9 mouse cellular contexts compared by ENCODE assay signal in genomic region chr2:166001362-166001761, GRCm38 (mm10). TPM values are rescaled to one million over a fixed set of nuclear protein-coding genes. Genes with fewer than 3 reads are reported as not detected.
DNase-seq lines count a peak whose midpoint lies in the region; ATAC-seq and TF ChIP-seq lines count a peak whose summit lies in the region.
"Had no signal": no experiment of that assay in that cellular context is flagged by ENCODE, and none has a peak within 500 bp of the region (broad histone marks: within the 10 kb centered on the region; RNA-seq: fewer than 3 reads in every experiment).

No protein-coding gene starts in this region.

- no peak for TF ChIP-seq CTCF in gastrocnemius, adult 2 months (IDR thresholded peaks at IDR 0.05)

- no peaks in the 10 kb centered on the region for H3K36me3 ChIP-seq in limb, embryonic 15.5 days
- no peaks in the 10 kb centered on the region for H3K36me3 ChIP-seq in limb, embryonic 10.5 days
- H3K36me3 ChIP-seq in embryonic facial prominence, embryonic 13.5 days: no peaks in the 10 kb centered on the region
- H3K36me3 ChIP-seq in midbrain, embryonic 14.5 days (ENCODE audit: control insufficient read depth, insufficient read depth, low read length): no peaks in the 10 kb centered on the region
- H3K36me3 ChIP-seq: lung, embryonic 15.5 days had no signal

- H3K27ac ChIP-seq in gastrocnemius, adult 2 months: peak overlapping the region; percentile 70
- H3K27ac ChIP-seq in limb, embryonic 15.5 days: peak overlapping the region; percentile 43; the same call in 1 of the 2 replicates
- H3K27ac ChIP-seq in limb, embryonic 10.5 days: no peak overlapping the region
- peak overlapping the region; percentile 44; the same call in 1 of the 2 replicates for H3K27ac ChIP-seq in embryonic facial prominence, embryonic 13.5 days
- peak overlapping the region; percentile 21; the same call in 1 of the 2 replicates for H3K27ac ChIP-seq in midbrain, embryonic 14.5 days (replicated peaks; ENCODE audit: low read depth, low read length)

- WGBS in limb, embryonic 15.5 days: 72% methylated on average over 2 of the region's 2 CpGs
- WGBS in limb, embryonic 10.5 days: 63% methylated on average over 2 of the region's 2 CpGs
- WGBS in embryonic facial prominence, embryonic 13.5 days: 58% methylated on average over 2 of the region's 2 CpGs
- 25% methylated on average over 2 of the region's 2 CpGs for WGBS in midbrain, embryonic 14.5 days

- ATAC-seq in limb, embryonic 15.5 days (ENCODE audit: insufficient number of reproducible peaks, low FRiP score, low TSS enrichment, low read depth): no peak
- no peak for ATAC-seq in embryonic facial prominence, embryonic 13.5 days (ENCODE audit: insufficient number of reproducible peaks, insufficient read depth, low FRiP score, low TSS enrichment, low read depth)
- no peak for ATAC-seq in midbrain, embryonic 14.5 days (ENCODE audit: low FRiP score, low TSS enrichment)

- H3K4me3 ChIP-seq in gastrocnemius, adult 2 months: no peak overlapping the region
- H3K4me3 ChIP-seq in limb, embryonic 15.5 days: no peak overlapping the region
- no peak overlapping the region for H3K4me3 ChIP-seq in limb, embryonic 10.5 days
- no peak overlapping the region for H3K4me3 ChIP-seq in embryonic facial prominence, embryonic 13.5 days
- H3K4me3 ChIP-seq in midbrain, embryonic 14.5 days (replicated peaks; ENCODE audit: low read depth, low read length): no peak overlapping the region
- H3K4me3 ChIP-seq: lung, embryonic 15.5 days had no signal

- peaks cover 29% of the 10 kb centered on the region for H3K4me1 ChIP-seq in limb, embryonic 15.5 days
- H3K4me1 ChIP-seq in limb, embryonic 10.5 days: peaks cover 33% of the 10 kb centered on the region
- peaks cover 33% of the 10 kb centered on the region for H3K4me1 ChIP-seq in embryonic facial prominence, embryonic 13.5 days
- peaks cover 27% of the 10 kb centered on the region for H3K4me1 ChIP-seq in midbrain, embryonic 14.5 days (ENCODE audit: control insufficient read depth, insufficient read depth, low read length)

- H3K27me3 ChIP-seq in limb, embryonic 15.5 days: no peaks in the 10 kb centered on the region
- no peaks in the 10 kb centered on the region for H3K27me3 ChIP-seq in limb, embryonic 10.5 days (ENCODE audit: low read depth, poor library complexity, severe bottlenecking)
- H3K27me3 ChIP-seq in embryonic facial prominence, embryonic 13.5 days: no peaks in the 10 kb centered on the region
- no peaks in the 10 kb centered on the region for H3K27me3 ChIP-seq in midbrain, embryonic 14.5 days (ENCODE audit: control insufficient read depth, insufficient read depth, low read length)
- H3K27me3 ChIP-seq: lung, embryonic 15.5 days had no signal

- no peak overlapping the region for H3K9ac ChIP-seq in limb, embryonic 15.5 days
- no peak overlapping the region for H3K9ac ChIP-seq in embryonic facial prominence, embryonic 13.5 days
- no peak overlapping the region for H3K9ac ChIP-seq in midbrain, embryonic 14.5 days (replicated peaks; ENCODE audit: low read length)
- H3K9ac ChIP-seq: lung, embryonic 15.5 days had no signal

- intact Hi-C loops in gastrocnemius, adult 2 months (cut with DNase I): loop anchor here (5.0 kb wide), 1 partner anchor 36 kb away; no protein-coding TSS in a partner anchor

- no peak overlapping the region for H3K4me2 ChIP-seq in limb, embryonic 15.5 days
- no peak overlapping the region for H3K4me2 ChIP-seq in embryonic facial prominence, embryonic 13.5 days
- no peak overlapping the region for H3K4me2 ChIP-seq in midbrain, embryonic 14.5 days (ENCODE audit: low read length)

- no peaks in the 10 kb centered on the region for H3K9me3 ChIP-seq in limb, embryonic 15.5 days
- no peaks in the 10 kb centered on the region for H3K9me3 ChIP-seq in limb, embryonic 10.5 days (replicated peaks)
- no peaks in the 10 kb centered on the region for H3K9me3 ChIP-seq in embryonic facial prominence, embryonic 13.5 days
- no peaks in the 10 kb centered on the region for H3K9me3 ChIP-seq in midbrain, embryonic 14.5 days (ENCODE audit: control insufficient read depth, low read length)
- H3K9me3 ChIP-seq: lung, embryonic 15.5 days had no signal

- no peak for DNase-seq in gastrocnemius, adult 2 months
- no peak for DNase-seq in gastrocnemius, adult 8-10 months (ENCODE audit: low spot score in 2 of 2)
- DNase-seq in limb, embryonic 10.5 days (ENCODE audit: low spot score): no peak
- DNase-seq in midbrain, embryonic 14.5 days: no peak
- no peak for DNase-seq in adrenal gland, postnatal 36 days
- DNase-seq in embryo, embryonic 10 days (ENCODE audit: low spot score): no peak

RNA-seq across cellular contexts. Expression of gene Ncoa3, which starts 8.9 kb away (rescaled TPM):
- 10 to 100 TPM; 21.0 to 24.8 TPM for total RNA-seq in gastrocnemius, adult 2 months (2021)
- total RNA-seq in gastrocnemius, adult 8-10 months (2022): 10 to 100 TPM; 12.1 to 18.8 (median 16.0) TPM
- polyA plus RNA-seq in limb, embryonic 15.5 days (2015; fragmentation: Nextera tagmentation; extraction: Ambion mirVana): 15.4 and 16.2 TPM in 2 replicates
- 15.5 and 15.7 TPM in 2 replicates for polyA plus RNA-seq in limb, embryonic 10.5 days (2016; fragmentation: Nextera tagmentation; extraction: Ambion mirVana)
- polyA plus RNA-seq in embryonic facial prominence, embryonic 13.5 days (2015; fragmentation: Nextera tagmentation; extraction: Ambion mirVana): 14.4 and 14.7 TPM in 2 replicates
- 15.3 and 18.2 TPM in 2 replicates for polyA plus RNA-seq in midbrain, embryonic 14.5 days (2014; fragmentation: Nextera tagmentation; extraction: Ambion mirVana)
- 10 to 100 TPM; 24.6 to 42.8 TPM for total RNA-seq in adrenal gland, postnatal 36 days (2021)
